Mouse (Mus musculus): ENCODE measurements around the gene Fcgr4.
A peak's percentile ranks its signal among the peaks of the same experiment; 100 is the strongest.

Fcgr4 gene

DNA sequence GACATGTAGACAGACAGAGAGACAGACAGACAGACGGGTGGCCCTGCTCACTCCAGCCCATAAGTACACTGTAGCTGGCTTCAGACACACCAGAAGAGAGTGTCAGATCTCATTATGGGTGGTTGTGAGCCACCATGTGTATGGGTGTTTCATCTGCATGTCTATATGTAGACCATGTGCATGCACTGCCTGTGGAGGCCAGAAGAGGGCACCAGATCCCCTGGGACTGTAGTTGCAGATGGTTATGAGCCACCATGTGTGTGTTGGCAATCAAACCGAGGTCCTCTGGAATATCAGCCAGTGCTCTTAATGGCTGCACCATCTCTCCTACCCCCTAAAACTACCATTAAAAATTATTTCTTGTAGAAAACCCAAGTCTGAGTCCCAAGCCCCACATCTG lies 11.8 kb upstream of the Fcgr4 start:
- DNase-seq (ENCODE audit: extremely low read depth, low read depth) = peak; percentile 26

DNA sequence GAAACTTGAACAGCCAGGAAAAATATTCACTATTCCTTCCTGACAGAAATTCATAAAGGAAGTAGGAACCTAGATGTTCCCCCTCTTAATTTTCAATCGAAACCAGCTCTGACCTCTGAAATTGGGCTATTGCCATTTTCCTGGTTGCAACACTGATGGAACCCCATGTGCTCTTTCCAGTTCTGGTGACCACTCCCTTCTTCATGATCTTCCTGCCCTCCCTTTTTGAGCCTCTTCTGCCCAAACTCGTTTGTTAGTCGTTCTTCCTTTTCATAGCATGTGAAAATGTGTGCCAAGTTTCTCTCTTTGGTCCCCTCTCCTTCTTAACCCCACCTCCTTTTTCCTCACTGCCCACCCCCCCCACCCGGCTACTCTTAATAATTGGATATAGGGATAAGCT lies 7.0 kb upstream of the Fcgr4 start:
- no peak for DNase-seq (ENCODE audit: extremely low read depth, low read depth)

GRCm38 (mm10) chr1:171016676-171017356 lies 1.9 kb upstream of the Fcgr4 start:
- DNase-seq (ENCODE audit: extremely low read depth, low read depth) = no peak

GRCm38 (mm10) chr1:171017468-171018158 lies 1.1 kb upstream of the Fcgr4 start:
- no peak for DNase-seq (ENCODE audit: extremely low read depth, low read depth)

- no peak for DNase-seq (ENCODE audit: extremely low read depth, low read depth)
These were observed 711 bp downstream of the Fcgr4 start for GRCm38 (mm10) chr1:171019311-171019950.

DNA sequence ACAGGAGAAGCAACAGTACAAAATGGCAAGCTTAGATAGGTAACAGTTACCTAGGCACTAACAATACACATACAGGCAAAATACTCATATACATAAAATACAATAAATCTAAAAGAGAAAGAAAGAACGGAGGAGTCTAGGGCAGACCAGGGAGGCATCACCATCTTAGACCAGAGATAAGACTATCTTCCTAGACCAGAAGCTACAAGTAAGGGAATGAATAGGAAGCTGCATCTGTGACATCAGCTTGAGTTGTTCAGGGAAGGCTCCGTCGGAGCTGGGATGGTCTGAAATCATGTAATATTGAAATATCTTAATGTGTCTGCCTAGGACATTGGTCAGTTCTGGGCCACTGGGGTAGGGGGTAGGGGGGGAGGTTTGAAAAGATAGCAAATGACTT lies 13.0 kb downstream of the Fcgr4 start:
- no peak for DNase-seq (ENCODE audit: extremely low read depth, low read depth)

DNA sequence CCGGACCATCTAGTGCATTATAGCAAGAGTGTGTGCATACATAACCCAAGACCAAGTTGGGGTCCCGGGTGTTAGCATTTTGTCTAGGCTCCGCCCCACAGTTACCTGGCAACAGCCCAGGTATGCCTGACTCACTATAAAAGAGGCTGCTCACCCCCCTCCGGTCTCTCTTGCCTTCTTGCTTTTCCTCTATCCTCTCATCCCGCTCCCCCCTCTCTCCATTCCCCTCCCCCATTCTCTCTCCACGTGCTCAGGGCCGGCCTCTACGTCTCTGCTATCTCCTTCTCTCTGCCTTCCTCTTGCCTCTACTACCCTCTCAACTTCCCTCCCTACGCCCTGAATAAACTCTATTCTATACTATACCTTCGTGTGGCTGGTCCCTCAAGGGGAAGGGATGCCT lies 14.0 kb downstream of the Fcgr4 start:
- DNase-seq (ENCODE audit: extremely low read depth, low read depth) = no peak

- DNase-seq (ENCODE audit: extremely low read depth, low read depth) = no peak
These were observed 14.5 kb downstream of the Fcgr4 start for GRCm38 (mm10) chr1:171033196-171033595.

DNA sequence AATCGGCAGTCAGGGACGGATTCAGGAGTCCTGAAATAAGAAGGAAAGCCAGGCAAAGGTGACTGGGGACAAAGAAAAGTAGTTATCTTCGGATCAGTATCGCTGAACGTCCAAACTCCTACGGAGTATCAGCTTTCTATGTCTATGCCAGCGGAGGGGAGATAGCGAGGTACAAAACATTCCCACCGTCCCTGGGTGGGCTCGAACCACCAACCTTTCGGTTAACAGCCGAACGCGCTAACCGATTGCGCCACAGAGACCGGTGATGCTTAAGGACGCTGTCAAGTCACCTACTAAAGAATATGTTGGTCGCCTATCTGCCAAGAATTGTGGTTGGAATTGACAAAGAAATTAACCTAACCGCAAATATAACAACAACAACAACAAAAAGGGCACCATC lies 15.0 kb downstream of the Fcgr4 start:
- DNase-seq (ENCODE audit: extremely low read depth, low read depth) = no peak

GRCm38 (mm10) chr1:171034201-171034600 lies 15.5 kb downstream of the Fcgr4 start:
- DNase-seq (ENCODE audit: extremely low read depth, low read depth) = no peak

- no peak for DNase-seq (ENCODE audit: extremely low read depth, low read depth)
These were observed 16.9 kb downstream of the Fcgr4 start for GRCm38 (mm10) chr1:171035611-171036010.

DNA sequence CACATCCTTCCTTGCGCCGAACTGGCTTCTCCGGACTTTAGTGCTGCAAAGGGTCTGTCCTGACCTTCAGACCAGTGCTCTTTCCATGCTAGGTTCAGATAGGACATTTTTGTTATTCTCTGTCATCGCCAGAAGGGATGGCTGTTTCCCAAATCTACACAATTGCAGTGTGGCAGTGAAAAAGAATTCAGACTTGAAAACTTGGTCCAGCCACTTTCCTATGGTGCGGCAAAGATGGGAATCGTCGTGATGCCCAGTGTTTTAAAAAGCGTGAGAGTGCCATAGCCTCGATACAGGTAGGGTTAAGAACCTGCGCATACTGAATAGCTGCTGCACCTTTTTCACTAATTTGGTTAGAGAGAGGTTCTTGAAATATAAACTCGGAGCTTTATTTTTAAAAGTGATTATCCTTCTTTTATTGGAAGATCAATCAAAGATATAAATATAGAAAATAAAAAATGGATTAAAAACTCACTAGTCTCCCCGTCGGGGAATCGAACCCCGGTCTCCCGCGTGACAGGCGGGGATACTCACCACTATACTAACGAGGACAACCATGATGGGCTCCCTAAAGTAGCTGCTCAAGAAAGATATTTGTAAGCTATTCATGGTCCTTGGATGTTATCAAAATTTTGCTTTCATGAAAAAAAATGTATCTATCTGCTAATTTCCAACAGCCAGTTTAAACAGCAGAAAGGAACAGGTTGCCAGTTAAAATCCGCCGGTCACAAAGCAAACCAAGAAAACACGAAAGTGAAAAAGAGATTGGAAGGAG lies 18.0 kb downstream of the Fcgr4 start:
- no peak for DNase-seq (ENCODE audit: extremely low read depth, low read depth)

DNA sequence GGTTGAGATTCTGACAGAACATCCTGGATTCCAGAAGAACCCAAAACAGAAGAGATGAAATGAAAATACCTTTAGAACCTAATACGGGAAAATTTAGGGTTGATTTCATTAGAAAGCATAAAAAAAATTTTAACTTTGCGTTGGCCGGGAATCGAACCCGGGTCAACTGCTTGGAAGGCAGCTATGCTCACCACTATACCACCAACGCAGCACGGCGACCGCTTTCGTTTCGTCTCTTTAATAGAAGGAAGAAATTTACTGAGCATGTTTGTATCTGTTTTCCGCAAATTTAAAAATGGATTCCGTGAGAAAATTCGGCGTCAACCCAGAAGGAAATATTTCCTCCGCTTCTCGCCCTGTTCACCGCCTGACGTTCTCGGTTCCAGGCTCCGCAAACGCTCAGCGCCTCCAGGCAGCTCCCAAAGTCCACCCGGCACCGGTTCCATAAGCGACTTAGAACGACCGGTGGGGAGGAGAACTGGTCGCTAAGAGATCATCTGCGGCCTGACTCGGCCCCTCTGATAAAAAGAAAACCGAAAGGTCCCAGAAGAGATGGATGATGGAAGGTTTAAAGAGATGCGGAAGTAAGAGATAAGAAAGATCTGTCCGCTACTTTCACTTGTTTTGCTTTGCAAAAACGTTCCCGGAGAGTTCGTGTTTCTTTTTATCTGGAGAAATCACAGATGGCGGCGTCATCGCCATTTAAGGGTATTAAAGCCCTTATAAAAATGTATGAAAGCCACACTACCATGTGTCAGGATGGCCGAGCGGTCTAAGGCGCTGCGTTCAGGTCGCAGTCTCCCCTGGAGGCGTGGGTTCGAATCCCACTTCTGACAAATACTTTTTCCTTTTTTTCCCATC lies 19.4 kb downstream of the Fcgr4 start:
- DNase-seq (ENCODE audit: extremely low read depth, low read depth) = no peak

- no peak for DNase-seq (ENCODE audit: extremely low read depth, low read depth)
These were observed 20.4 kb downstream of the Fcgr4 start for GRCm38 (mm10) chr1:171039135-171039534.

- DNase-seq (ENCODE audit: extremely low read depth, low read depth) = no peak
These were observed 21.2 kb downstream of the Fcgr4 start for GRCm38 (mm10) chr1:171039880-171040279.

DNA sequence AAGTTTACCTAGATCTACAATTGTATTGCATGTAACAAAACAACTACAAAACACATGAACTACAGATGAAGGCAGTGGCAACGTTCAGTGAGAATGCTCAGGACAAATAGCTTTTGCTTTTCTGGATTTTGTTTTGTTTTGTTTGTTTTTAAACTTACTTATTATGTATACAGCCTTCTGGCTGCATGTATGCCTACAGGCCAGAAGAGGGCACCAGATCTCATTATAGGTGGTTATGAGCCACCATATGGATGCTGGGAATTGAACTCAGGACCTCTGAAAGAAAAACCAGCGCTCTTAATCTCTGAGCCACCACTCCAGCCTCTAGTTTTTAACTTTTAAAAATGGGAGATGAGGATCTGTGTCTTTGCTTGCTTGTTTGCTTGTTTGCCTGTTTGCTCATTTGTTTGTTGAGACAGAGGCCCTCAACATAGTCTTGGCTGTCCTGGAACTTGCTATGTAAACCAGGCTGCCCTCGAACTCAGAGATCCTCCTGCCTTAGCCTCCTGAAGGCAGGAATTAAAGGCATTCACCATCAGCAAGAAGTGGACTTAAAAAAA lies 25.0 kb downstream of the Fcgr4 start:
- no peak for DNase-seq (ENCODE audit: extremely low read depth, low read depth)

- DNase-seq (ENCODE audit: extremely low read depth, low read depth) = peak; percentile 88
These were observed 25.8 kb downstream of the Fcgr4 start for GRCm38 (mm10) chr1:171044365-171045078.

DNA sequence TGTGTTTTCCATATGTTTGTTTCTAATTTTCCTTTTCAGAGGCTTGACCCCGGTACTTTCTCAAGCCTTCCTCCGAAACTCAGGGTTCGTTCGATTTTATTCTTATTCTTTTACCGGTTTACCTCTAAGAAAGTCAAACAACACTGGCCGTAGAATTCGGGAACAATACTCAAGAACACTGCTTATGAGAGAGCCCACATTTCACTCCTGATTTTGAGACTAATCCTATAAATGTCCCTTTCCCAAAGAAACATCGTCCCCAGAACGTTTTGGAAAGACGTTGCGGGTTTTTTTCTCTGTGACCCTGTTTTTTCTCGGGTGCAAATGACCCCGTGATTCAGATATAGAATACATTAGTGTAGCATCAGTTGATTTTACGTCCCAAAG lies 26.4 kb downstream of the Fcgr4 start:
- no peak for DNase-seq (ENCODE audit: extremely low read depth, low read depth)

DNA sequence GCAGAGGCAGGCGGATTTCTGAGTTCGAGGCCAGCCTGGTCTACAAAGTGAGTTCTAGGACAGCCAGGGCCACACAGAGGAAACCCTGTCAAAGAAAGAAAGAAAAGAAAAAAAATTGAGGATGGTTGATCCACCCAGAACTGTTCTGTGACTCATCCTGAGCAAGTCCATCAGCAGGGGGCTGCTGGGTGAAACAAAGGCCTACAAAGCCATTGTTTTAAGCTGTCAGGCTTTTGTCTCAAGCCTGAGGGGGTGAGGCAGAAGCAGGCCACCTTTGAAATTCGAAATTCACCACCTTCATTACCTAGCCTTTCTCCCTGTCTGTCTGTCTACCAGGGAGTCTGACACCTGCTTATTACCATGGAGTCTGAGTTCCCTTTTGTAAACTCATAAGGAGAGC lies 27.8 kb downstream of the Fcgr4 start:
- no peak for DNase-seq (ENCODE audit: extremely low read depth, low read depth)

- no peak for DNase-seq (ENCODE audit: extremely low read depth, low read depth)
These were observed 30.5 kb downstream of the Fcgr4 start for GRCm38 (mm10) chr1:171049263-171049662.
